Comparison of ENCODE assay signal across 17 mouse cellular contexts in the genomic region with DNA sequence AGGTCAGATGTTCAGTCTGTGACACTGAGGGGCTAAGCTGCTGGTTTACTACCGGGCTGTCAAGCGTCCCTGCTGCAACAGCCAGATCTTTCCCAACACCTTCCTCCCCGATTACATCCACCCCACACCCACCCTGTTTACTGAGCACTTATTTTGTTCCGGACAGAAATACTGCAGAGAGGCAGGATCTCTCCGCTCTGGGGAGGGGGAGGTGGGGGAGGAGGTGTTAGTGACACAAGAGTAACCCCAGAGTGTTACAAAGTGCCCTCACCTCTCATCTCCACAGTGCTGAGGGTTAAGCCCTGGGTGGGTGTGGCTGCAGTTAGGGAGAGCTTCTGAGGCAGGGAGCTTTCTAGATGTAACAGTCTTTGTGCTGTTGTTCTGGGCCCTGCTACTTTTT. TPM values are rescaled to one million over a fixed set of nuclear protein-coding genes. Genes with fewer than 3 reads are reported as not detected.
DNase-seq lines count a peak whose midpoint lies in the region; ATAC-seq and TF ChIP-seq lines count a peak whose summit lies in the region.
"Had no signal": no experiment of that assay in that cellular context is flagged by ENCODE, and none has a peak within 500 bp of the region (broad histone marks: within the 10 kb centered on the region; RNA-seq: fewer than 3 reads in every experiment).

No protein-coding gene starts in this region.

- H3K9me3 ChIP-seq in kidney, postnatal 0 days (replicated peaks; ENCODE audit: low read length): no peaks in the 10 kb centered on the region
- no peaks in the 10 kb centered on the region for H3K9me3 ChIP-seq in kidney, embryonic 16.5 days (ENCODE audit: low read length)
- H3K9me3 ChIP-seq: forebrain, embryonic 12.5 days; liver, embryonic 12.5 days; midbrain, embryonic 13.5 days; neural tube, embryonic 12.5 days had no signal

- TF ChIP-seq CTCF in kidney, postnatal 0 days (IDR thresholded peaks at IDR 0.05; ENCODE audit: low read depth): no peak
- TF ChIP-seq CTCF in lung, adult 2 months (IDR thresholded peaks at IDR 0.05; ENCODE audit: insufficient read depth, low read length): no peak
- TF ChIP-seq CTCF in thymus, adult 2 months (IDR thresholded peaks at IDR 0.05; ENCODE audit: borderline replicate concordance, control insufficient read depth, extremely low read depth, insufficient read depth, low read length, poor library complexity): no peak

- H3K4me1 ChIP-seq in kidney, postnatal 0 days (replicated peaks; ENCODE audit: insufficient read depth, low read length): peaks cover 25% of the 10 kb centered on the region
- peaks cover 78% of the 10 kb centered on the region for H3K4me1 ChIP-seq in kidney, embryonic 16.5 days (ENCODE audit: insufficient read depth, low read length)
- peaks cover 20% of the 10 kb centered on the region for H3K4me1 ChIP-seq in lung, adult 2 months (ENCODE audit: control insufficient read depth, insufficient read depth, low read length)
- no peaks in the 10 kb centered on the region for H3K4me1 ChIP-seq in thymus, adult 2 months (replicated peaks; ENCODE audit: control insufficient read depth, insufficient read depth, low read length)

- TF ChIP-seq POLR2A in lung, adult 2 months (IDR thresholded peaks at IDR 0.05; ENCODE audit: borderline replicate concordance, extremely low read depth, low read depth, low read length): no peak
- no peak for TF ChIP-seq POLR2A in thymus, adult 2 months (IDR thresholded peaks at IDR 0.05; ENCODE audit: control insufficient read depth, extremely low read depth, insufficient read depth, low read length, poor library complexity)

- H3K36me3 ChIP-seq in kidney, postnatal 0 days (ENCODE audit: insufficient read depth, low read length): no peaks in the 10 kb centered on the region
- no peaks in the 10 kb centered on the region for H3K36me3 ChIP-seq in kidney, embryonic 16.5 days (ENCODE audit: insufficient read depth, low read length)
- no peaks in the 10 kb centered on the region for H3K36me3 ChIP-seq in thymus, adult 2 months (ENCODE audit: control insufficient read depth, insufficient read depth, low read length)
- H3K36me3 ChIP-seq: forebrain, embryonic 12.5 days; liver, embryonic 12.5 days; midbrain, embryonic 13.5 days; neural tube, embryonic 12.5 days had no signal

- peak overlapping the region; percentile 31; the same call in 1 of the 2 replicates for H3K27ac ChIP-seq in kidney, postnatal 0 days
- no peak overlapping the region for H3K27ac ChIP-seq in kidney, embryonic 16.5 days (ENCODE audit: low read length)
- H3K27ac ChIP-seq in thymus, adult 2 months (ENCODE audit: control insufficient read depth, insufficient read depth, low read length): no peak overlapping the region
- H3K27ac ChIP-seq: forebrain, embryonic 12.5 days; liver, embryonic 12.5 days; midbrain, embryonic 13.5 days; neural tube, embryonic 12.5 days had no signal

- no peaks in the 10 kb centered on the region for H3K27me3 ChIP-seq in kidney, postnatal 0 days (ENCODE audit: insufficient read depth, low read length)
- H3K27me3 ChIP-seq in kidney, embryonic 16.5 days (ENCODE audit: insufficient read depth, low read length): peaks cover 4% of the 10 kb centered on the region; the same call in 1 of the 2 replicates
- H3K27me3 ChIP-seq in thymus, adult 2 months (ENCODE audit: control insufficient read depth, insufficient read depth, low read length): no peaks in the 10 kb centered on the region
- H3K27me3 ChIP-seq: neural tube, embryonic 12.5 days had no signal

- ATAC-seq in kidney, postnatal 0 days (replicated peaks; ENCODE audit: low FRiP score, low read depth): no peak
- no peak for ATAC-seq in kidney, embryonic 16.5 days (ENCODE audit: low FRiP score, low TSS enrichment)
- ATAC-seq: hindbrain, embryonic 16.5 days; intestine, embryonic 16.5 days; liver, embryonic 12.5 days; midbrain, embryonic 13.5 days had no signal

- peak; percentile 43 for DNase-seq in cerebellum, adult 9-10 months
- DNase-seq in cerebellum, postnatal 4 days (ENCODE audit: low spot score in 2 of 2): no peak
- no peak for DNase-seq in kidney, postnatal 0 days (ENCODE audit: low spot score)
- DNase-seq in lung, adult 2 months: peak; percentile 39
- peak; percentile 65 to 78 for DNase-seq in lung, postnatal 4 days
- no peak for DNase-seq in frontal cortex, postnatal 25 days (ENCODE audit: low spot score in 2 of 2)
- DNase-seq in thymus, adult 2 months: no peak
- DNase-seq: gastrocnemius, postnatal 10 days; thymus, postnatal 14 days had no signal

- WGBS in kidney, postnatal 0 days: 27% methylated on average over 5 of the region's 5 CpGs
- WGBS in kidney, embryonic 16.5 days: 25% methylated on average over 5 of the region's 5 CpGs
- 17% methylated on average over 5 of the region's 5 CpGs for WGBS in lung, adult 2 months
- WGBS in thymus, adult 2 months: 60% methylated on average over 5 of the region's 5 CpGs

- no peak overlapping the region for H3K4me2 ChIP-seq in kidney, postnatal 0 days (ENCODE audit: low read length)
- no peak overlapping the region for H3K4me2 ChIP-seq in kidney, embryonic 16.5 days (replicated peaks; ENCODE audit: low read depth, low read length)
- H3K4me2 ChIP-seq: forebrain, embryonic 12.5 days; liver, embryonic 12.5 days; midbrain, embryonic 13.5 days; neural tube, embryonic 12.5 days had no signal

- H3K4me3 ChIP-seq in kidney, postnatal 0 days (replicated peaks; ENCODE audit: low read depth, low read length): no peak overlapping the region
- H3K4me3 ChIP-seq in kidney, embryonic 16.5 days (ENCODE audit: low read length): no peak overlapping the region
- H3K4me3 ChIP-seq in lung, adult 2 months (replicated peaks; ENCODE audit: extremely low read depth, low read depth, low read length): no peak overlapping the region
- no peak overlapping the region for H3K4me3 ChIP-seq in thymus, adult 2 months (ENCODE audit: control insufficient read depth, insufficient read depth, low read length)
- H3K4me3 ChIP-seq: forebrain, embryonic 12.5 days; liver, embryonic 12.5 days; midbrain, embryonic 13.5 days; neural tube, embryonic 12.5 days had no signal

- H3K9ac ChIP-seq in kidney, postnatal 0 days (ENCODE audit: low read depth, low read length): no peak overlapping the region
- H3K9ac ChIP-seq in kidney, embryonic 16.5 days (replicated peaks; ENCODE audit: low read length): no peak overlapping the region
- H3K9ac ChIP-seq: forebrain, embryonic 12.5 days; liver, embryonic 12.5 days; midbrain, embryonic 13.5 days; neural tube, embryonic 12.5 days had no signal

RNA-seq across cellular contexts. Expression of a gene that starts 25.8 kb away (rescaled TPM):
- 16.1 and 16.3 TPM in 2 replicates for polyA plus RNA-seq in kidney, postnatal 0 days (2015; fragmentation: Nextera tagmentation; extraction: Ambion mirVana)
- polyA plus RNA-seq in kidney, embryonic 16.5 days (2015; fragmentation: Nextera tagmentation; extraction: Ambion mirVana): 16.8 and 18.2 TPM in 2 replicates
- 5.0 and 5.2 TPM in 2 replicates for polyA plus RNA-seq in lung, adult 2 months (2012; rRNA removed)
- polyA plus RNA-seq in thymus, adult 2 months (2012; rRNA removed): 12.4 and 13.7 TPM in 2 replicates

RNA-seq across cellular contexts. Expression of a gene that starts 27.6 kb away (rescaled TPM):
- 0.26 and 0.36 TPM in 2 replicates for polyA plus RNA-seq in kidney, postnatal 0 days (2015; fragmentation: Nextera tagmentation; extraction: Ambion mirVana)
- polyA plus RNA-seq in kidney, embryonic 16.5 days (2015; fragmentation: Nextera tagmentation; extraction: Ambion mirVana): 0.32 and 0.50 TPM in 2 replicates
- 17.4 and 29.7 TPM in 2 replicates for polyA plus RNA-seq in lung, adult 2 months (2012; rRNA removed)
- 0.18 and 0.81 TPM in 2 replicates for polyA plus RNA-seq in thymus, adult 2 months (2012; rRNA removed)
- polyA plus RNA-seq: kidney, embryonic 14.5 days had no signal

RNA-seq across cellular contexts. Expression of a gene that starts 42.8 kb away (rescaled TPM):
- polyA plus RNA-seq in kidney, postnatal 0 days (2015; fragmentation: Nextera tagmentation; extraction: Ambion mirVana): 6.5 and 8.0 TPM in 2 replicates
- 9.3 and 10.9 TPM in 2 replicates for polyA plus RNA-seq in kidney, embryonic 16.5 days (2015; fragmentation: Nextera tagmentation; extraction: Ambion mirVana)
- 13.0 and 13.4 TPM in 2 replicates for polyA plus RNA-seq in lung, adult 2 months (2012; rRNA removed)
- 48.1 and 48.6 TPM in 2 replicates for polyA plus RNA-seq in thymus, adult 2 months (2012; rRNA removed)

Comparison
In these comparisons a context has a peak if more than half of its experiments do, and no peak if none do; other contexts are left out.
1. DNase-seq: peak in cerebellum, adult 9-10 months (single experiment), lung, adult 2 months (single experiment) and lung, postnatal 4 days (2 of 2); none in cerebellum, postnatal 4 days (0 of 2), kidney, postnatal 0 days (single experiment), frontal cortex, postnatal 25 days (0 of 2) and thymus, adult 2 months (single experiment).
2. RNA of a gene that starts 27.6 kb away (polyA plus RNA-seq): 17.4 to 29.7 TPM in lung, adult 2 months; 0.18 to 0.81 TPM in thymus, adult 2 months, 0.32 to 0.50 TPM in kidney, embryonic 16.5 days and 0.26 to 0.36 TPM in kidney, postnatal 0 days; every median in the first group is over 10 times any median in the second.